Mouse (Mus musculus): ENCODE measurements around the gene Gtpbp4. TPM values are rescaled to one million over a fixed set of nuclear protein-coding genes. Genes with fewer than 3 reads are reported as not detected.
"Not testable (repeated sequence)": the region's sequence is repeated elsewhere in the genome, so short reads cannot be mapped to it uniquely, and the experiment has no call there.

The Gtpbp4 gene
- polyA plus RNA-seq, 1 experiment from 2014 or later, result 75.1 TPM

DNA sequence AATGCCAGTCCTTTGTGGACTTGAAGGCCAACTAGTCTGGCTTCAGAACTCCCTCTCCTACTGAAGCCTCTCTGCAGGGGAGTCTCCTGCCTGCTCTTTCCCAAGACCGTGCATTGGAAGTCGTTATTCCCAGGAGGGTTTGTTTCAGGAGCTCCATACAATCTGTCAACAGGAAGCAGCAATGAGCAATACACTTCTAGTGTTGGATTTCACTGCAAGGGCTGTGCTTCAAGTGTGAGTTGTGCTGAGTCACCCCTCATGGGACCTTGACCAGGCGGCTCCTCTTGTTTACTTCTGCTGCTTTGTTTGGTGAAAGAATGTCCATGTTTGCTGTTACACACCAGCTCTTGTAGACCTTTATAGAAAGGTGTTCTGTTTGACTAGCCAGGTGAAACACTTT is 18.5 kb upstream of the Gtpbp4 start:
- H3K27ac ChIP-seq, result no peak overlapping the region
- 32% methylated on average over 3 of the region's 3 CpGs for WGBS
- no peaks in the 10 kb centered on the region for H3K36me3 ChIP-seq
- no peak overlapping the region for H3K4me3 ChIP-seq
- peaks cover 8% of the 10 kb centered on the region; the same call in 1 of the 2 replicates for H3K4me1 ChIP-seq (replicated peaks)
- H3K27me3 ChIP-seq (ENCODE audit: insufficient read depth, poor library complexity, severe bottlenecking), result no peaks in the 10 kb centered on the region
- no peaks in the 10 kb centered on the region for H3K9me3 ChIP-seq
- no peak for DNase-seq (ENCODE audit: low spot score)

DNA sequence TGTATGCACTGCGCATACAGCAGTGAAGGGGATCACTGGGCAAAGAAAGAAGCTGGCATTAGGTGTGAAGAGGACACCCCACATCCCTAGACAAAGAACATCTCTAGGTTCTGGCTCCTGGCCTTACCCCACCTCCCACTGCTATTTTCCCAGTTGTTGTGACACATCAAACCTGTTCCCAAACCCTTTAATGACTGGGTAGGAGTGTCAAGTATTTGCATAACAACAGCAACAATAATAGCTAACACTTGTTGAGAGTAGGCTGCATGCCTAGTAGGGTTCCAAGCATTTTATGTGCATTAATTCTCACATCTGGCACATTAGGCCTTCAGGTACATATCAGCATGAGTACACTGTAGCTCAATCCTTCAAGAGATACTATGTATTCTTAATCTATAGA is 17.6 kb upstream of the Gtpbp4 start:
- Histone ChIP-seq H3K36me3 (no peaks in the 10 kb centered on the region), H3K4me3 (no peak overlapping the region), H3K9me3 (no peaks in the 10 kb centered on the region), H3K4me1 (replicated peaks) (peaks cover 8% of the 10 kb centered on the region; the same call in 1 of the 2 replicates), H3K27ac (no peak overlapping the region), H3K27me3 (ENCODE audit: insufficient read depth, poor library complexity, severe bottlenecking) (no peaks in the 10 kb centered on the region)
- 67% methylated on average over 1 of the region's 1 CpGs for WGBS
- DNase-seq (ENCODE audit: low spot score), result no peak

DNA sequence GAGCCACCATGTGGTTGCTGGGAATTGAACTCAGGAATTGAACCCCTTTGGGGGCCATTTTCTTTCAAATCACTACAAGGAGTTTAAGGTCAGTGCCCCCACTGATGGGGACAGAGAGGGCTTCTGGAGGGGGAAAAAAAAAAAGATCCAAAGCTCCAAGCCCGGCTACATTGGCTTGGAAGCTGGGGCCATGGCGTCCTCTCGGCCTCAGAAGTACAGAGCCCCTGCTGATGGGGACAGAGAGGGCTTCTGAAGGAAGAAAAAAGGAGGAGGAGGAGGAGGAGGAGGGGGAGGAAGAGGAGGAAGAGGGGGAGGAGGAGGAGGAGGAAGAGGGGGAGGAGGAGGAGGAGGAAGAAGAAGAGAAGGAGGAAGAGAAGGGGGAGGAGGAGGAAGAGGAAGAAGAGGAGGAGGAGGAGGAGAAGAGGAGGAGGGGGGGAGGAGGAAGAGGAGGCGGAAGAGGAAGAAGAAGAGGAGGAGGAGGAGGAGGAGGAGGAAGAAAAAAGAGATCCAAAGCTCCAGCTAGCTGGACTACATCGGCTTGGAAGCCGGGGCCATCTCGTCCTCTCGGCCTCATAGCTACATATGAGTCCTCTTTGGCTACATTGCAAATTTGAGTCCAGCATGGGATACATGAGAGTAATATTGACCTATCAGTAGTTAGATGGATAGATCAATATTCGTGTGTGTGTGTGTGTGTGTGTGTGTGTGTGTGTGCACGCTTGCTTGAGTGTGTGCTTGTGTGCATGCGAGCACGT is 15.9 kb upstream of the Gtpbp4 start:
- peak; percentile 62 for DNase-seq (ENCODE audit: low spot score)
- H3K4me1 ChIP-seq (replicated peaks), result no peaks in the 10 kb centered on the region
- WGBS, result 52% methylated on average over 12 of the region's 12 CpGs

DNA sequence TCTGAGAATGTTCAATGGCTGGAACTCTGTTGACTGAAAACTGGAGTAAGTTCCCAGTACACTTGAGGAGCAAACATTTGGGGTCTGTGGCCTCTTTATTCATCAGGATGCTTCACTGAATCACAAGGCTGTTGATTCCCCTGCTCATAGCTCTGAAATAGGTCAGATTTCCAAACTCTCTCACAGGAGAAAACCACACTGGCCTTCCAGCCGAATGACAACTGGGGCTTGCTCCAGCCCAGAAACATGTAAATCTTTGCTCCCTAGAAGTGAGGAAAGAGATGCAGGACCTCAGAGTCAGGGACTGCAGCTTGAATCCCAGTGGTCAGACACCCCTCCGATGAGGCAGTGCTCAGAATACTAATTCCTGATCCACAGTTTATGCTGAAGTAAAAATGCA is 7.4 kb upstream of the Gtpbp4 start:
- H3K27me3 ChIP-seq (ENCODE audit: insufficient read depth, poor library complexity, severe bottlenecking), result no peaks in the 10 kb centered on the region
- no peaks in the 10 kb centered on the region for H3K4me1 ChIP-seq (replicated peaks)
- no peak for DNase-seq (ENCODE audit: low spot score)
- no peak overlapping the region for H3K27ac ChIP-seq
- no peaks in the 10 kb centered on the region for H3K36me3 ChIP-seq
- no peak overlapping the region for H3K4me3 ChIP-seq
- WGBS, result 70% methylated on average over 2 of the region's 2 CpGs
- no peaks in the 10 kb centered on the region for H3K9me3 ChIP-seq

More for the DNA sequence above, 15.9 kb upstream of the Gtpbp4 start:
- no peaks in the 10 kb centered on the region for H3K27me3 ChIP-seq (ENCODE audit: insufficient read depth, poor library complexity, severe bottlenecking)
- no peak overlapping the region for H3K4me3 ChIP-seq
- no peak overlapping the region for H3K27ac ChIP-seq
- no peaks in the 10 kb centered on the region for H3K36me3 ChIP-seq
- no peaks in the 10 kb centered on the region for H3K9me3 ChIP-seq

DNA sequence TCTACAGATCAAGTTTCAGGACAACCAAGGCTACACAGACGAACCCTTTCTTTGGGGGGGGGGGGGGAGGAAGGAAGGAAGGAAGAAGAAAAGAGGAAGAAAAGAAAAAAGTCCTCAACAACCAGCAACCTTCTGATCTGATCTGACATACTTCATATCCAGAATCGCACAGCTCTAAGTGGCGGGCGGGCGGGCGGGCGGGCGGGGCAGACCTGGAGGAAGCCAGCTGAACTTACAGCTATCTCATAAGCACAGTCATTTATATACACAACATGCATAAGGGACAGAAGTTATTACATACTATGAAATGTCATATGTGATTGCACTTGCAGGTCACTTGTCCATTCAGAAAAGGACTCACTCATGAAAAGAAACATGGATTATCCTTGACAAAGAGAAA is 3.6 kb upstream of the Gtpbp4 start:
- H3K9me3 ChIP-seq, result no peaks in the 10 kb centered on the region
- H3K4me3 ChIP-seq, result no peak overlapping the region
- DNase-seq (ENCODE audit: low spot score), result no peak
- 83% methylated on average over 8 of the region's 8 CpGs for WGBS
- H3K4me1 ChIP-seq (replicated peaks), result peaks cover 13% of the 10 kb centered on the region
- no peak overlapping the region for H3K27ac ChIP-seq
- H3K27me3 ChIP-seq (ENCODE audit: insufficient read depth, poor library complexity, severe bottlenecking), result no peaks in the 10 kb centered on the region
- H3K36me3 ChIP-seq, result no peaks in the 10 kb centered on the region

DNA sequence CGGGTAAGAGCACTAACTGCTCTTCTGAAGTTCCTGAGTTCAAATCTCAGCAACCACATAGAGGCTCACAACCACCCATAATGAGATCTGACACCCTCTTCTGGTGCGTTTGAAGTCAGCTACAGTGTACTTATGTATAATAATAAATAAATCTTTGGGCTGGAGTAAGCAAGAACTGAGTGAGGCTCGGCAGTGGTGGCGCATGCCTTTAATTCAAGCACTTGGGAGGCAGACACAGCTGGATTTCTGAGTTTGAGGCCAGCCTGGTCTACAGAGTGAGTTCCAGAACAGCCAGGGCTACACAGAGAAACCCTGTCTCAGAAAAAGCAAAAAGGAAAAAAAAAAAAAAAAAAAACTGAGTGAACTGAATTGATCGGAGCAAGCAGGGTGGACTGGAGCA is 1.3 kb upstream of the Gtpbp4 start:
- not testable (repeated sequence) for H3K27ac ChIP-seq; H3K36me3 ChIP-seq; H3K27me3 ChIP-seq (ENCODE audit: insufficient read depth, poor library complexity, severe bottlenecking); H3K4me3 ChIP-seq; DNase-seq (ENCODE audit: low spot score); H3K9me3 ChIP-seq
- H3K4me1 ChIP-seq (replicated peaks), result peaks cover 18% of the 10 kb centered on the region
- WGBS, result 88% methylated on average over 5 of the region's 5 CpGs

DNA sequence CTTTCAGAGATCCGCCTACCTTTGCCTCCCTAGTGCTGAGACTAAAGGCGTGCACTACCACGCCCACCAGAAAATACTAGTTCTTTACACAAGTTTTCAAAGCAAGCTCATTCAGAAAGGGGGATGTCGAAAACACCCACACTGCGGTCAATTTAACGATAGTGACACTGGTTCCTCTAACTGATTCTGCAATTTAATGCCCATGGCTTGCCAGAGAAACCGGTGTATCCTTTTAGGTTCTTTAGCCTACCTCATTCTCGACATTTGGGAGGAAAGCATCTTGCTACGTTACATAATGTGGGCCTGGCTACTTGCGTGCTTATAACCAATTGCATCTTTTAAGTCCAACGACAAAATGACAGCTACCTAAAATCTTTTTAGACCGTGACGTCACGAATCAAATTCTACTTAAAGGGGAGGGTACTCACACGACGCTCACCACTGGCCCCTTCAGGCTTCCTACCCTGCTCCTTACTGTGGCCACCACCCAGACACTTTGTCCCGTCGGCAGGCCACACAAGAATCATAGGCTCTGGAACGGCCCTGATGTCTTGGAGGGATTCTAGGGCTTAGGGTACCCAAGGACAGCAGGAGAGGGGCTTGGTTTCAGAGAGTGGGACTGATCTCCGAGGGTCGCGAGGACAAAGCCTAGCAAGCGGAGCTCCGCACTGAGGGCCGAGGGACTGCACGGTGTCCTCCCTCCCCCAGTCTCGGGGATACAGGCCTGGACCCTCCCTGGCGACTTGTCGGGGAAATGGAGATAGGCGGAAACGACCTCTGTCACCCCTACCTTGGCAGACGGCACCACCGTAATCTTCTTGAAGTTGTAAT is 509 bp downstream of the Gtpbp4 start:
- peaks cover 20% of the 10 kb centered on the region for H3K36me3 ChIP-seq
- H3K4me1 ChIP-seq (replicated peaks), result peaks cover 18% of the 10 kb centered on the region
- DNase-seq (ENCODE audit: low spot score), result no peak
- no peaks in the 10 kb centered on the region for H3K9me3 ChIP-seq
- peak overlapping the region; percentile 90 for H3K27ac ChIP-seq
- peak overlapping the region; percentile 73 for H3K4me3 ChIP-seq
- no peaks in the 10 kb centered on the region for H3K27me3 ChIP-seq (ENCODE audit: insufficient read depth, poor library complexity, severe bottlenecking)
- 4% methylated on average over 33 of the region's 33 CpGs for WGBS

DNA sequence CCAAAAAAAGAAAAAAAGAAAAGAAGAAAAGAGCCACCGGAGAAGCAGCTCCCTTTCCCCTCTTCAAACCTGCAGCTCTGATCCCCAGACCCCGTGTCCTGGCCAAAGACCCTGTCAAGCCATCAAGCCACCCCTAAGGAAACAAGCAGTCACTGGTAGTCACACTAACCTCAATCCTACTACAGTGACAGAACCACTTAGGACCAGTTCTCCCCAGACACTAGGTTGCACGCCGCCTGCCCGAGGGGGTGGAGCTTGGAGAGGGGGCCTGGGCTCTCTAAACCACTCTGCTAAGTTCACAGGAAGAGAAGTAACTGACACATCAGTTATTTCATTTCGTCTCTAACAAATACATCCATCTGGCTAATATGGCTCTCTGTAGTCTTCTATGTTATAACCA is 3.7 kb downstream of the Gtpbp4 start:
- no peak for DNase-seq (ENCODE audit: low spot score)
- Histone ChIP-seq H3K27ac (no peak overlapping the region), H3K27me3 (ENCODE audit: insufficient read depth, poor library complexity, severe bottlenecking) (no peaks in the 10 kb centered on the region), H3K36me3 (peaks cover 52% of the 10 kb centered on the region), H3K4me3 (no peak overlapping the region), H3K4me1 (replicated peaks) (peaks cover 18% of the 10 kb centered on the region), H3K9me3 (no peaks in the 10 kb centered on the region)
- WGBS, result 90% methylated on average over 6 of the region's 6 CpGs

DNA sequence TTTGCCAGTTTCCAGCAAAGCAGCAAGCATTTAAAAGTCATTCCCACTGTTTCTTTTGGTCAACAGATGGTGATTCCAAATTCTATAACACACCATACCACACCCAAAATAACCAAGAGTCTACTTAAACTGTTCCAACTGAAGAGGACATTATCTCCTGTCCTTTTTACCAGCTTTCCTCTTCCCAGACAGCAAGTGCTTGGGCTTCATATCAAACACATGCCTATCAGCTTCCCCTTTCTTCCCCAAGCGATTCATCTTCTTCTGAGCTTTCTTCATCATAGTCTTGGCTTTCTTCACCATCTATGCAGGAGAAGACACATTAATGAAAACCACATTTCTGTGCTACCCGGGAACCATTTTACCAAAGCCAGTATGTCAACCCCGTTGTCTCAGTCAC is 22.9 kb downstream of the Gtpbp4 start:
- WGBS, result 93% methylated on average over 3 of the region's 3 CpGs
- peaks cover 99% of the 10 kb centered on the region for H3K36me3 ChIP-seq
- H3K4me1 ChIP-seq (replicated peaks), result no peaks in the 10 kb centered on the region
- no peak overlapping the region for H3K4me3 ChIP-seq
- H3K27ac ChIP-seq, result no peak overlapping the region
- H3K27me3 ChIP-seq (ENCODE audit: insufficient read depth, poor library complexity, severe bottlenecking), result no peaks in the 10 kb centered on the region
- no peak for DNase-seq (ENCODE audit: low spot score)
- no peaks in the 10 kb centered on the region for H3K9me3 ChIP-seq

DNA sequence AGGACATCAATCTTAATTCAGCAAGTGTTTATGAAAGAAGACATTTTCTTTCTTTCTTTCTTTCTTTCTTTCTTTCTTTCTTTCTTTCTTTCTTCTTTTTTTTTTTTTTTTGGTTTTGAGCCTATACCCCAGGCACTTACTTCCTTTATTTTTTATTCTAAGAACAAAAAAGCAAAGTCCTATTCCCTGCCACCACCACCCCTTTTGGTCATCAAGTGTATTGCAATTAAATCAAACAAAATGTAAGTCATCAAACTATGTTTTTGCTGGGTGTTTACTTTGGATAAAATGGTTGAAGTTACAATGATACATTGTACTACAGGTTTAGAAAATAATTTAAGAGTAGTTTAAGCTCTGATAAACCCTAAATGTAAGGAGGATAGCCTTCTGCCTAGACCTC is 23.5 kb downstream of the Gtpbp4 start:
- H3K4me1 ChIP-seq (replicated peaks), result no peaks in the 10 kb centered on the region
- H3K36me3 ChIP-seq, result peaks cover 98% of the 10 kb centered on the region
- no peaks in the 10 kb centered on the region for H3K27me3 ChIP-seq (ENCODE audit: insufficient read depth, poor library complexity, severe bottlenecking)
- no peak for DNase-seq (ENCODE audit: low spot score)
- H3K4me3 ChIP-seq, result no peak overlapping the region
- no peaks in the 10 kb centered on the region for H3K9me3 ChIP-seq
- no peak overlapping the region for H3K27ac ChIP-seq

DNA sequence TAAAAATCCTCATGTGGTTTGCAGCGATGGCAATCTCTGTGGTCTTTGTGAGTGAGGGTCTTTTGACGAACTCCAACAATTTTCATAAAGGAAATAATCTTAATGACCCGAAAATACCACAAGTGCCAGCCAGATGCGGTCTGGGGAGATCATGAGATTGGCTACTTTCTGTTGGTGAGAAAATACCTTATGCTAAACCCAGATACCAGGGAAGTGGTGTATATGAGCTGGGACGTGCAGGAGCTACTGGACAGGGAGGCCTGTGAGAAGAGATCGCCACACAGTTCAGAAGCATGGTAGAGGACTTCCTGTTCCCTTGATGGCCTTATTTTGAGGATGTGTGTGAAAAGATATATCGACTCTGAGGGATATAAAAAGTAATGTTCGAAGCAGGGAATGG is 28.1 kb downstream of the Gtpbp4 start:
- WGBS, result 94% methylated on average over 8 of the region's 8 CpGs
- H3K4me1 ChIP-seq (replicated peaks), result no peaks in the 10 kb centered on the region
- no peak overlapping the region for H3K4me3 ChIP-seq
- no peaks in the 10 kb centered on the region; the same call in 1 of the 2 replicates for H3K9me3 ChIP-seq
- peaks cover 72% of the 10 kb centered on the region for H3K36me3 ChIP-seq
- DNase-seq (ENCODE audit: low spot score), result no peak
- H3K27ac ChIP-seq, result no peak overlapping the region
- no peaks in the 10 kb centered on the region for H3K27me3 ChIP-seq (ENCODE audit: insufficient read depth, poor library complexity, severe bottlenecking)

DNA sequence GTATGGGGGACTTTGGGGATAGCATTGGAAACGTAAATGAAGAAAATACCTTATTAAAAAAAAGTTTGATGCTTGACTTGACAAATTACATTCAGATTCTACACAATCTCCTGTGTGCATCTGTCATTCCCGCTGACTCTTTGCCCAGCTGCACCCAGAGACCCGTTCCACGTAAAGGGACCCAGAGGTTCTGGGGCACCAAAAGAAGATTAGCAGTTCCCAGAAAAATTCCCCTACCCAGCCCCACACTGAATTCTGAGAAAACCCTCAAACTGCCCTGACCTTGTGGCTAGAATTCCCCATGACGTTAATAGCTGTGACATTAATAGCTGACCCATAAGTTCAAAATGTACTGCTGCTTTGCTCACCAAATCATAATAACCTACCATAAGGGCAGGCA is 30.7 kb downstream of the Gtpbp4 start:
- 94% methylated on average over 5 of the region's 5 CpGs for WGBS
- H3K27ac ChIP-seq, result no peak overlapping the region
- no peak for DNase-seq (ENCODE audit: low spot score)

DNA sequence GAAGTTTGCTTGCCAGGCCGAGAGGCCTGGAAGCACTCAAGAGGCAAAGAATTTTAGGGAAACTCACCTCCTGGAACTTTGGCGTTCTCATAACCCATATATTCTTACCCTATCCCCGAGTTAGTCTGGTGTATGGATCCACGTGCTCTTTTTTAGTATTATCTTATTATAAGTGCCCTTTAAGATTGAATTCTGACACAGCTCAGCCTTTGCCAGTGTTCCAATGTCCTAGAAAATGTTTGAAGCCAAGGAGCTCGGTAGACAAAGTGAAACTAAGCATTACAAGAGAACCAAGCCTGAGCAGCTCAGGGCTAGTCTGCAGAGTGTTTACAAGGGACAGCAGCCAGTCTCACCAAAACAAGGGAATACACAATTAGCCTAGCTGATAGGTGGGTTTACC is 33.6 kb downstream of the Gtpbp4 start:
- WGBS, result 31% methylated on average over 5 of the region's 5 CpGs
- H3K9me3 ChIP-seq; H3K27me3 ChIP-seq (ENCODE audit: insufficient read depth, poor library complexity, severe bottlenecking); H3K4me1 ChIP-seq (replicated peaks); H3K4me3 ChIP-seq; H3K27ac ChIP-seq; DNase-seq (ENCODE audit: low spot score): not testable (repeated sequence)
- peaks cover 20% of the 10 kb centered on the region for H3K36me3 ChIP-seq

More for the DNA sequence above, 30.7 kb downstream of the Gtpbp4 start:
- H3K4me1 ChIP-seq (replicated peaks), result no peaks in the 10 kb centered on the region
- no peaks in the 10 kb centered on the region for H3K27me3 ChIP-seq (ENCODE audit: insufficient read depth, poor library complexity, severe bottlenecking)
- peaks cover 48% of the 10 kb centered on the region for H3K36me3 ChIP-seq
- H3K9me3 ChIP-seq, result no peaks in the 10 kb centered on the region; the same call in 1 of the 2 replicates
- no peak overlapping the region for H3K4me3 ChIP-seq
